ENCODE assay signal across 12 mouse cellular contexts in the genomic region with DNA sequence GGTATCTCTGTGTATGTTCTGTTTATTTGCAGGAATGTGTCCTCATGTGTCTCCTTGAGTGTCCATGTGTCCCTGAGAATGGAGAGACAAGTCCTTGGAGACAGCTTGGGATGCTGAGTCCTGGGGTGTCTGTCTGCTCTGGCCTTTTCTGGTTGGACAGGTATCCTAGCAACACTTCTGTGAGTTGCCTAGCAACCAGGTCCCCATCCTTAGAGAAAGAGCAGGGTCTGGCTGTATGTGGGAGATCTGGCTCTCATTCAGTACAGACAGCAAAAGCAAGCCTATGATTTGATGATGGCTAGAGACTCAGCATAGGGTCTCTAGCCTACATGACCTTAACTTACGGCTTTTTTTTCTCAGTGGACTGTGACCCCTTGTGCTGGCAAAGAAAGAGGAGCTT. TPM values are rescaled to one million over a fixed set of nuclear protein-coding genes. Genes with fewer than 3 reads are reported as not detected.
A peak's percentile ranks its signal among the peaks of the same experiment; 100 is the strongest.
DNase-seq lines count a peak whose midpoint lies in the region; ATAC-seq and TF ChIP-seq lines count a peak whose summit lies in the region.
"Had no signal": no experiment of that assay in that cellular context is flagged by ENCODE, and none has a peak within 500 bp of the region (broad histone marks: within the 10 kb centered on the region; RNA-seq: fewer than 3 reads in every experiment).

No protein-coding gene starts in this region.

- no peak for TF ChIP-seq CTCF in midbrain, postnatal 0 days (IDR thresholded peaks at IDR 0.05)

- peaks cover 24% of the 10 kb centered on the region for H3K4me1 ChIP-seq in hindbrain, embryonic 16.5 days (ENCODE audit: control insufficient read depth, insufficient read depth, low read depth, low read length)
- H3K4me1 ChIP-seq in midbrain, postnatal 0 days (ENCODE audit: insufficient read depth, low read length) = peaks cover 25% of the 10 kb centered on the region

- no peak overlapping the region; the same call in 1 of the 2 replicates for H3K9ac ChIP-seq in hindbrain, embryonic 16.5 days (ENCODE audit: low read depth, low read length)
- H3K9ac ChIP-seq in midbrain, postnatal 0 days (replicated peaks; ENCODE audit: low read length, poor library complexity, severe bottlenecking) = no peak overlapping the region; the same call in 1 of the 2 replicates

- WGBS in hindbrain, embryonic 16.5 days = 16% methylated on average over 1 of the region's 1 CpGs
- 29% methylated on average over 1 of the region's 1 CpGs for WGBS in midbrain, postnatal 0 days

- peak; percentile 56 for DNase-seq in cerebellum, adult 9-10 months
- DNase-seq in cerebellum, adult 11 months = no peak
- peak; percentile 78 to 80 for DNase-seq in cerebellum, postnatal 10 days
- DNase-seq in midbrain, postnatal 0 days (ENCODE audit: low spot score) = peak; percentile 88
- no peak for DNase-seq in urinary bladder, postnatal 25 days (ENCODE audit: low spot score)
- no peak for DNase-seq in urinary bladder, adult 18-20 months (ENCODE audit: low spot score in 2 of 2)
- DNase-seq: heart, adult 2 months; kidney, postnatal 10 days; lung, adult 2 months had no signal

- H3K4me3 ChIP-seq in hindbrain, embryonic 16.5 days (ENCODE audit: low read length) = no peak overlapping the region
- no peak overlapping the region for H3K4me3 ChIP-seq in midbrain, postnatal 0 days (ENCODE audit: low read depth, low read length)
- H3K4me3 ChIP-seq: heart, adult 2 months had no signal

- H3K27me3 ChIP-seq in hindbrain, embryonic 16.5 days (replicated peaks; ENCODE audit: control insufficient read depth, insufficient read depth, low read length) = no peaks in the 10 kb centered on the region
- no peaks in the 10 kb centered on the region for H3K27me3 ChIP-seq in midbrain, postnatal 0 days (ENCODE audit: insufficient read depth, low read length)

- peak overlapping the region; percentile 57 for H3K4me2 ChIP-seq in hindbrain, embryonic 16.5 days (ENCODE audit: low read length)
- peak overlapping the region; percentile 77 for H3K4me2 ChIP-seq in midbrain, postnatal 0 days (ENCODE audit: low read depth, low read length, poor library complexity, severe bottlenecking)

- H3K36me3 ChIP-seq in hindbrain, embryonic 16.5 days (ENCODE audit: control insufficient read depth, insufficient read depth, low read length) = 0 out of 2 replicates have a peak, but pooled peaks cover under 1% of the 10 kb centered on the region
- H3K36me3 ChIP-seq in midbrain, postnatal 0 days (ENCODE audit: insufficient read depth, low read length) = peaks cover 7% of the 10 kb centered on the region; the same call in 1 of the 2 replicates

- ATAC-seq in hindbrain, embryonic 16.5 days = peak; percentile 85
- ATAC-seq in midbrain, postnatal 0 days (ENCODE audit: low FRiP score) = peak; percentile 71
- no peak for ATAC-seq in CD4-positive, CD25-positive, alpha-beta regulatory T cell, adult 4 months

- H3K27ac ChIP-seq in hindbrain, embryonic 16.5 days (ENCODE audit: low read depth, low read length) = peak overlapping the region; percentile 79
- H3K27ac ChIP-seq in midbrain, postnatal 0 days (ENCODE audit: low read depth, low read length) = peak overlapping the region; percentile 92
- H3K27ac ChIP-seq: heart, adult 2 months had no signal

- no peaks in the 10 kb centered on the region for H3K9me3 ChIP-seq in hindbrain, embryonic 16.5 days (ENCODE audit: control insufficient read depth, low read length)
- H3K9me3 ChIP-seq in midbrain, postnatal 0 days (ENCODE audit: low read length) = no peaks in the 10 kb centered on the region

RNA-seq across cellular contexts. Expression of gene Oprl1, which starts 1.1 kb away (rescaled TPM):
- polyA plus RNA-seq in hindbrain, embryonic 16.5 days (2015; fragmentation: Nextera tagmentation; extraction: Ambion mirVana) = 93.8 and 96.3 TPM in 2 replicates
- 195 and 210 TPM in 2 replicates for total RNA-seq in midbrain, postnatal 0 days (2014; rRNA removed)
- 88.1 and 93.6 TPM in 2 replicates for polyA plus RNA-seq in midbrain, postnatal 0 days (2015; fragmentation: Nextera tagmentation; extraction: Ambion mirVana)
- polyA plus RNA-seq in CD4-positive, CD25-positive, alpha-beta regulatory T cell, adult 4 months (2017; shearing (Covaris generic)) = not detected
- total RNA-seq: heart, adult 2 months had no signal
- polyA plus RNA-seq: heart, adult 2 months had no signal

RNA-seq across cellular contexts. Expression of gene Lkaaear1, which starts 15.5 kb away (rescaled TPM):
- polyA plus RNA-seq in hindbrain, embryonic 16.5 days (2015; fragmentation: Nextera tagmentation; extraction: Ambion mirVana) = not detected in 2 replicates
- total RNA-seq in midbrain, postnatal 0 days (2014; rRNA removed) = not detected in 2 replicates
- polyA plus RNA-seq in midbrain, postnatal 0 days (2015; fragmentation: Nextera tagmentation; extraction: Ambion mirVana) = not detected in 2 replicates
- polyA plus RNA-seq in CD4-positive, CD25-positive, alpha-beta regulatory T cell, adult 4 months (2017; shearing (Covaris generic)) = not detected
- total RNA-seq: heart, adult 2 months had no signal
- polyA plus RNA-seq: cerebellum, adult 2 months; lung, adult 2 months had no signal

RNA-seq across cellular contexts. Expression of gene Rgs19, which starts 20.0 kb away (rescaled TPM):
- 68.9 and 71.9 TPM in 2 replicates for polyA plus RNA-seq in hindbrain, embryonic 16.5 days (2015; fragmentation: Nextera tagmentation; extraction: Ambion mirVana)
- total RNA-seq in midbrain, postnatal 0 days (2014; rRNA removed) = 51.2 and 65.2 TPM in 2 replicates
- polyA plus RNA-seq in midbrain, postnatal 0 days (2015; fragmentation: Nextera tagmentation; extraction: Ambion mirVana) = 63.6 and 69.4 TPM in 2 replicates
- polyA plus RNA-seq in CD4-positive, CD25-positive, alpha-beta regulatory T cell, adult 4 months (2017; shearing (Covaris generic)) = 100 to 1,000 TPM; 174 to 198 TPM

RNA-seq across cellular contexts. Expression of gene Tcea2, which starts 33.6 kb away (rescaled TPM):
- 47.7 and 50.0 TPM in 2 replicates for polyA plus RNA-seq in hindbrain, embryonic 16.5 days (2015; fragmentation: Nextera tagmentation; extraction: Ambion mirVana)
- 50.8 and 54.4 TPM in 2 replicates for total RNA-seq in midbrain, postnatal 0 days (2014; rRNA removed)
- 61.9 and 68.2 TPM in 2 replicates for polyA plus RNA-seq in midbrain, postnatal 0 days (2015; fragmentation: Nextera tagmentation; extraction: Ambion mirVana)
- 10 to 100 TPM; 14.3 to 16.0 TPM for polyA plus RNA-seq in CD4-positive, CD25-positive, alpha-beta regulatory T cell, adult 4 months (2017; shearing (Covaris generic))

RNA-seq across cellular contexts. Expression of gene Sox18, which starts 42.3 kb away (rescaled TPM):
- polyA plus RNA-seq in hindbrain, embryonic 16.5 days (2015; fragmentation: Nextera tagmentation; extraction: Ambion mirVana) = 18.0 TPM in 2 replicates
- 8.3 and 15.4 TPM in 2 replicates for total RNA-seq in midbrain, postnatal 0 days (2014; rRNA removed)
- 9.2 and 11.2 TPM in 2 replicates for polyA plus RNA-seq in midbrain, postnatal 0 days (2015; fragmentation: Nextera tagmentation; extraction: Ambion mirVana)
- polyA plus RNA-seq in CD4-positive, CD25-positive, alpha-beta regulatory T cell, adult 4 months (2017; shearing (Covaris generic)) = not detected

Comparison
In these comparisons a context has a peak if more than half of its experiments do, and no peak if none do; other contexts are left out.
1. DNase-seq: peak in cerebellum, adult 9-10 months (single experiment), cerebellum, postnatal 10 days (2 of 2) and midbrain, postnatal 0 days (single experiment); none in cerebellum, adult 11 months (single experiment), urinary bladder, postnatal 25 days (single experiment) and urinary bladder, adult 18-20 months (0 of 2).
2. RNA of gene Oprl1, which starts 1.1 kb away (polyA plus RNA-seq): 93.8 to 96.3 TPM in hindbrain, embryonic 16.5 days and 88.1 to 93.6 TPM in midbrain, postnatal 0 days; not detected in CD4-positive, CD25-positive, alpha-beta regulatory T cell, adult 4 months; every median in the first group is over 10 times any median in the second.